Mouse (Mus musculus): ENCODE measurements around the gene C1qb. TPM values are rescaled to one million over a fixed set of nuclear protein-coding genes. Genes with fewer than 3 reads are reported as not detected.
A peak's percentile ranks its signal among the peaks of the same experiment; 100 is the strongest.

C1qb gene
- total and polyA plus RNA-seq, 2 experiments from 2014 or later = 60.0 to 64.3 TPM

DNA sequence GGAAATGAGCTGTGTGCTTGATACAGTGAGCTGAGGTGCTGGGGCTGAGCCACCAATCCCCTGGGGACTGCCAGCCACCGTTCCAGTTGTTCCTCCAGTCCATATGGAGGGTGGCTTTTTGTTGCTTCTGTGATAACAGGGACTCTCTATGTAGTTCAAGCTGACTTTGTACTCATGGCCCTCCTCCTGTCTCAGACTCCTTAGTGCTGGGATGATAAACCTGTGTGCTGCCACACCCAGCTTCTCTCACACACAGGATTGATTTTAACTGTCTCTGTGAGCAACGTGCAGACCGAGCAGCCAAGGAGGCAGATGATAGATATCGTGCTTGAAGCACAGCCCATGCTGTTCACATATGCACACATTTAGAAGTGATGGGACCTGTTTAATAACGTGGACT, 33.9 kb downstream of the C1qb start:
- Histone ChIP-seq H3K4me3 (ENCODE audit: low read depth, low read length) (no peak overlapping the region), H3K27ac (ENCODE audit: low read depth, low read length) (no peak overlapping the region), H3K4me2 (ENCODE audit: low read depth, low read length, poor library complexity, severe bottlenecking) (no peak overlapping the region), H3K27me3 (ENCODE audit: insufficient read depth, low read length) (no peaks in the 10 kb centered on the region), H3K9ac (replicated peaks; ENCODE audit: low read length, poor library complexity, severe bottlenecking) (no peak overlapping the region), H3K4me1 (ENCODE audit: insufficient read depth, low read length) (no peaks in the 10 kb centered on the region), H3K36me3 (ENCODE audit: insufficient read depth, low read length) (no peaks in the 10 kb centered on the region), H3K9me3 (ENCODE audit: low read length) (no peaks in the 10 kb centered on the region)
- WGBS = 65% methylated on average over 5 of the region's 5 CpGs
- TF ChIP-seq CTCF (IDR thresholded peaks at IDR 0.05) = no peak
- ATAC-seq (ENCODE audit: low FRiP score) (no peak), DNase-seq (ENCODE audit: low spot score) (no peak)

- ATAC-seq (ENCODE audit: low FRiP score) = no peak
- no peaks in the 10 kb centered on the region for H3K4me1 ChIP-seq (ENCODE audit: insufficient read depth, low read length)
- 53% methylated on average over 4 of the region's 4 CpGs for WGBS
- H3K27ac ChIP-seq (ENCODE audit: low read depth, low read length) = no peak overlapping the region
- H3K36me3 ChIP-seq (ENCODE audit: insufficient read depth, low read length) = no peaks in the 10 kb centered on the region
- H3K9me3 ChIP-seq (ENCODE audit: low read length) = no peaks in the 10 kb centered on the region
- TF ChIP-seq CTCF (IDR thresholded peaks at IDR 0.05) = no peak
- no peaks in the 10 kb centered on the region for H3K27me3 ChIP-seq (ENCODE audit: insufficient read depth, low read length)
- DNase-seq (ENCODE audit: low spot score) = no peak
- H3K4me3 ChIP-seq (ENCODE audit: low read depth, low read length) = no peak overlapping the region
- H3K9ac ChIP-seq (replicated peaks; ENCODE audit: low read length, poor library complexity, severe bottlenecking) = no peak overlapping the region
- no peak overlapping the region for H3K4me2 ChIP-seq (ENCODE audit: low read depth, low read length, poor library complexity, severe bottlenecking)
Observed at GRCm38 (mm10) chr4:136848565-136848964, 37.4 kb downstream of the C1qb start.

DNA sequence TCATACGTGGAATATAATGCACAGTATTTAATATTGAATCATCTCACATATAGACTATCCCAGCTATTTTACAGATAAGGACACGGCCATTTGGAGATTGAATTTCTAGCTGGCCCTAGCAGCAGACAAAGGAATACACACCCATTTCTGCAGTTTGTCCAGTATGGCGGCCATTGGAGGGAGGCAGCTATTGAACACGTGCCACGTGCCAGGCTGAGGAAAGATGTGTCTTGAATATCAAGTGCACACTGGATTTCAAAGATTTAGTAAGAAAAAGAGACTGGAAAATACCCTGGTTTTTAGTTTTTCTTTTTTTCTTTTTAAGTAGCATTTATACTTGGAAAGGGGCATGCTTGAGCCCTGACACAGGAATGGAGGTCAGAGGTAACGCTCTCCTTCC, 38.8 kb downstream of the C1qb start:
- ATAC-seq (ENCODE audit: low FRiP score) (no peak), DNase-seq (ENCODE audit: low spot score) (peak; percentile 29)
- Histone ChIP-seq H3K9ac (replicated peaks; ENCODE audit: low read length, poor library complexity, severe bottlenecking) (no peak overlapping the region), H3K4me2 (ENCODE audit: low read depth, low read length, poor library complexity, severe bottlenecking) (no peak overlapping the region), H3K27ac (ENCODE audit: low read depth, low read length) (no peak overlapping the region), H3K27me3 (ENCODE audit: insufficient read depth, low read length) (no peaks in the 10 kb centered on the region), H3K4me3 (ENCODE audit: low read depth, low read length) (no peak overlapping the region), H3K36me3 (ENCODE audit: insufficient read depth, low read length) (no peaks in the 10 kb centered on the region), H3K9me3 (ENCODE audit: low read length) (no peaks in the 10 kb centered on the region), H3K4me1 (ENCODE audit: insufficient read depth, low read length) (no peaks in the 10 kb centered on the region)
- WGBS = 52% methylated on average over 6 of the region's 6 CpGs
- TF ChIP-seq CTCF (IDR thresholded peaks at IDR 0.05) = no peak

DNA sequence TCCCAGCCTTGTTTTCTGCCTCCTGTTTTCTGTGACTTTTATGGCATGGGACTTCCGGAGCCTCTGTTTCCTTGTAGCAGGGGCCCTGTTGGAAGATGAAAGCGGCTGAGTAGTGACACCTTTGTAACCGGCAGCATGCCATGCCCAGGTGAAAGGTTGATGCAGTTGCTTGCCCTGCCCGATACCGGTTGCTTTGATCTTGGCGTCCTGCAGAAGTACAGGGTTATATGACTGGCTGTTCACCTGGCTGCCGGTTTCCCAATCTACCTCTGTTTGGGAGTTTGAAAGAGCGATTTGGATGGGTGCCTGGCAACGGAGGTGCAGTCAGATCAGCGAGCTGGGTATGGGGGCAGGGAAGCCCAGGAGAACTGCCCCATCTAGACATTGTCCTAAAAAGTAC, 43.2 kb downstream of the C1qb start:
- H3K27ac ChIP-seq (ENCODE audit: low read depth, low read length) = no peak overlapping the region
- H3K4me2 ChIP-seq (ENCODE audit: low read depth, low read length, poor library complexity, severe bottlenecking) = no peak overlapping the region
- H3K27me3 ChIP-seq (ENCODE audit: insufficient read depth, low read length) = no peaks in the 10 kb centered on the region
- no peaks in the 10 kb centered on the region for H3K36me3 ChIP-seq (ENCODE audit: insufficient read depth, low read length)
- no peak overlapping the region for H3K4me3 ChIP-seq (ENCODE audit: low read depth, low read length)
- 88% methylated on average over 10 of the region's 10 CpGs for WGBS
- DNase-seq (ENCODE audit: low spot score) (no peak), ATAC-seq (ENCODE audit: low FRiP score) (no peak)
- no peaks in the 10 kb centered on the region; the same call in 1 of the 2 replicates for H3K4me1 ChIP-seq (ENCODE audit: insufficient read depth, low read length)
- TF ChIP-seq CTCF (IDR thresholded peaks at IDR 0.05) = no peak
- H3K9me3 ChIP-seq (ENCODE audit: low read length) = no peaks in the 10 kb centered on the region
- H3K9ac ChIP-seq (replicated peaks; ENCODE audit: low read length, poor library complexity, severe bottlenecking) = no peak overlapping the region

GRCm38 (mm10) chr4:136842033-136842432, 44.0 kb downstream of the C1qb start:
- no peak for TF ChIP-seq CTCF (IDR thresholded peaks at IDR 0.05)
- Histone ChIP-seq H3K9me3 (ENCODE audit: low read length) (no peaks in the 10 kb centered on the region), H3K4me1 (ENCODE audit: insufficient read depth, low read length) (peaks cover 2% of the 10 kb centered on the region; the same call in 1 of the 2 replicates), H3K9ac (replicated peaks; ENCODE audit: low read length, poor library complexity, severe bottlenecking) (no peak overlapping the region), H3K4me3 (ENCODE audit: low read depth, low read length) (no peak overlapping the region), H3K27ac (ENCODE audit: low read depth, low read length) (no peak overlapping the region), H3K36me3 (ENCODE audit: insufficient read depth, low read length) (no peaks in the 10 kb centered on the region), H3K4me2 (ENCODE audit: low read depth, low read length, poor library complexity, severe bottlenecking) (no peak overlapping the region), H3K27me3 (ENCODE audit: insufficient read depth, low read length) (no peaks in the 10 kb centered on the region)
- ATAC-seq (ENCODE audit: low FRiP score) (no peak), DNase-seq (ENCODE audit: low spot score) (no peak)
- 84% methylated on average over 4 of the region's 4 CpGs for WGBS

DNA sequence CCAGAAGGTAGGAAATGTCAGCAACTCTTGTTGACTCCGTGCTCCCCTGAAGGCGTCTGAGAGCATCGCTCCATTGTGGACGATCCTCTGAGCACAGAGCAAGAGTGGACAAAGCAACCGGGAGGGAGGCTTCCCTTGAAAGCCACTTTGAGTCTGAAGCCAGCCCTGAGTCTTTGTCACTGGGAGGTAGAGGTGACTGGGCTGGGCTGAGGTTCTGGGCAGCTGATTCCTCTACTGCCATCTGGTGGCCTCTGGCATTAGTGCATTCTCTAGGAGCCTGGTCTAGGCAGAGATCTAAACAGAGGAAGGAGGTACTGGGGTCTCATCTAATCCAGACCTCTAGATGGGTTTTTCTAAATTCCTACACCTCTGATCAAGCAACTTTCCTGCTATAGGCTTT, 44.9 kb downstream of the C1qb start:
- TF ChIP-seq CTCF (IDR thresholded peaks at IDR 0.05) = peak; percentile 94
- no peak overlapping the region for H3K4me2 ChIP-seq (ENCODE audit: low read depth, low read length, poor library complexity, severe bottlenecking)

More for the DNA sequence above, 44.9 kb downstream of the C1qb start:
- DNase-seq (ENCODE audit: low spot score) (peak; percentile 90), ATAC-seq (ENCODE audit: low FRiP score) (peak; percentile 56; the same call in 1 of the 2 replicates)
- Histone ChIP-seq H3K9me3 (ENCODE audit: low read length) (no peaks in the 10 kb centered on the region), H3K4me1 (ENCODE audit: insufficient read depth, low read length) (peaks cover 4% of the 10 kb centered on the region; the same call in 1 of the 2 replicates), H3K4me3 (ENCODE audit: low read depth, low read length) (no peak overlapping the region), H3K9ac (replicated peaks; ENCODE audit: low read length, poor library complexity, severe bottlenecking) (no peak overlapping the region), H3K27ac (ENCODE audit: low read depth, low read length) (no peak overlapping the region), H3K36me3 (ENCODE audit: insufficient read depth, low read length) (no peaks in the 10 kb centered on the region), H3K27me3 (ENCODE audit: insufficient read depth, low read length) (no peaks in the 10 kb centered on the region)
- 5% methylated on average over 5 of the region's 5 CpGs for WGBS
